Mouse (Mus musculus) cortical plate, adult 2 months (tissue): Measurements from ENCODE around the gene Idua.

Experiments
- CTCF ChIP-seq: fragments of 200-500 bp; IDR thresholded peaks from 2 replicates; pipeline ENCODE4 v1.5.1; 2011; ENCODE audit warnings: mild to moderate bottlenecking, control low read depth, low read length; ENCODE audit not compliant: insufficient read depth; ENCODE audit errors: extremely low read depth
- POLR2A ChIP-seq: fragments of 200-500 bp; IDR thresholded peaks from 2 replicates; pipeline ENCODE4 v1.6.1; 2011; ENCODE audit warnings: mild to moderate bottlenecking, low read length, control low read depth; ENCODE audit not compliant: insufficient read depth; ENCODE audit errors: extremely low read depth

DNA sequence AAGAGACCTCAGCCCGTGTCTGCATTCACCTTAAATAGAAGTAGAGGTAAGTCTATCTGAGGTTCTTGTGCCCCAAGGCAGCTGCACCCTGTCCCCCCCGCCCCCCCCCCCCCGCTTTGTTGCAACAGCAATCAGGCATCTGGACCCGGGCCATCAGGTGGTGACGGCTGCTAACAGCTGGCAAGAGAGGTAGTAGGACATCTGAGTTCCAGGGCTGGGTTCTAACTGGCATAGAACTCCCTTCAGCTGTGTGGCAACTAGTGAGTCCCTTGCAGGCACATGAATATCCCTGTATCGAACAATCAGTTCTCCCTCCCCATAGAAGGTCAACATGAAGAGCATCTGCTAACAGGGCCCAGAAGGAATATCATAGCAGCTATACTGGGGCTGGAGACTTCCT lies 51.8 kb downstream of the Idua start:
- no peak for TF ChIP-seq CTCF
- no peak for TF ChIP-seq POLR2A
